Mouse (Mus musculus): ENCODE data around the gene Wnk3. TPM values are rescaled to one million over a fixed set of nuclear protein-coding genes. Genes with fewer than 3 reads are reported as not detected.
"Not testable (repeated sequence)": the region's sequence is repeated elsewhere in the genome, so short reads cannot be mapped to it uniquely, and the experiment has no call there.

Wnk3 gene
- polyA plus RNA-seq (2016; fragmentation: Nextera tagmentation; extraction: Ambion mirVana): 2.3 TPM in 2 replicates

GRCm38 (mm10) chrX:151197778-151198177 lies at the start of gene Wnk3:
Gene Wnk3 (plus strand): TSS chrX:151198078.
- Histone ChIP-seq H3K4me3 (no peak within 1 kb of the TSS), H3K27ac (ENCODE audit: poor library complexity, severe bottlenecking) (no peak within 1 kb of the TSS), H3K27me3 (replicated peaks) (no peaks in the 10 kb centered on the region), H3K9me3 (replicated peaks) (no peaks in the 10 kb centered on the region), H3K36me3 (no peaks in the 10 kb centered on the region), H3K9ac (no peak within 1 kb of the TSS), H3K4me1 (replicated peaks) (no peaks in the 10 kb centered on the region), H3K4me2 (no peak within 1 kb of the TSS)
- WGBS: 91% methylated on average over 2 of the region's 2 CpGs
- no peak for ATAC-seq (ENCODE audit: insufficient number of reproducible peaks, low FRiP score)

GRCm38 (mm10) chrX:151158414-151158813 lies 39.5 kb upstream of the Wnk3 start:
- no peak for ATAC-seq (ENCODE audit: insufficient number of reproducible peaks, low FRiP score)
- Histone ChIP-seq H3K9me3 (replicated peaks) (no peaks in the 10 kb centered on the region), H3K36me3 (no peaks in the 10 kb centered on the region), H3K4me3 (no peak overlapping the region), H3K9ac (no peak overlapping the region), H3K27ac (ENCODE audit: poor library complexity, severe bottlenecking) (no peak overlapping the region), H3K4me2 (no peak overlapping the region), H3K4me1 (replicated peaks) (no peaks in the 10 kb centered on the region), H3K27me3 (replicated peaks) (no peaks in the 10 kb centered on the region)
- 37% methylated on average over 6 of the region's 6 CpGs for WGBS

- peak; percentile 73 for ATAC-seq (ENCODE audit: insufficient number of reproducible peaks, low FRiP score)
- WGBS: 21% methylated on average over 23 of the region's 25 CpGs
- no peaks in the 10 kb centered on the region for H3K4me1 ChIP-seq (replicated peaks)
- H3K9me3 ChIP-seq (replicated peaks): no peaks in the 10 kb centered on the region
- H3K27me3 ChIP-seq (replicated peaks): no peaks in the 10 kb centered on the region
- peak overlapping the region; percentile 43; the same call in 1 of the 2 replicates for H3K9ac ChIP-seq
- H3K36me3 ChIP-seq: no peaks in the 10 kb centered on the region
- peak overlapping the region; percentile 62 for H3K27ac ChIP-seq (ENCODE audit: poor library complexity, severe bottlenecking)
- H3K4me2 ChIP-seq: peak overlapping the region; percentile 68
- H3K4me3 ChIP-seq: peak overlapping the region; percentile 61
Measured at GRCm38 (mm10) chrX:151168438-151169131, 29.3 kb upstream of the Wnk3 start.

- ATAC-seq (ENCODE audit: insufficient number of reproducible peaks, low FRiP score): peak; percentile 93
- WGBS: 9% methylated on average over 38 of the region's 58 CpGs
- peak overlapping the region; percentile 62; the same call in 1 of the 2 replicates for H3K27ac ChIP-seq (ENCODE audit: poor library complexity, severe bottlenecking)
Measured at GRCm38 (mm10) chrX:151169261-151169961, 28.5 kb upstream of the Wnk3 start.

GRCm38 (mm10) chrX:151173134-151173533 lies 24.7 kb upstream of the Wnk3 start:
- 63% methylated on average over 3 of the region's 3 CpGs for WGBS
- not testable (repeated sequence) for H3K9me3 ChIP-seq (replicated peaks); H3K27ac ChIP-seq (ENCODE audit: poor library complexity, severe bottlenecking); H3K27me3 ChIP-seq (replicated peaks); H3K4me3 ChIP-seq; H3K4me1 ChIP-seq (replicated peaks); H3K36me3 ChIP-seq; H3K4me2 ChIP-seq; H3K9ac ChIP-seq; ATAC-seq (ENCODE audit: insufficient number of reproducible peaks, low FRiP score)

More at GRCm38 (mm10) chrX:151169261-151169961, 28.5 kb upstream of the Wnk3 start:
- Histone ChIP-seq H3K9me3 (replicated peaks) (no peaks in the 10 kb centered on the region), H3K4me2 (peak overlapping the region; percentile 68), H3K9ac (peak overlapping the region; percentile 61), H3K27me3 (replicated peaks) (no peaks in the 10 kb centered on the region), H3K4me1 (replicated peaks) (no peaks in the 10 kb centered on the region), H3K4me3 (peak overlapping the region; percentile 61), H3K36me3 (no peaks in the 10 kb centered on the region)

GRCm38 (mm10) chrX:151298329-151298728 lies 100.5 kb downstream of the Wnk3 start:
- Histone ChIP-seq H3K9ac (no peak overlapping the region), H3K4me2 (no peak overlapping the region), H3K4me1 (replicated peaks) (peaks cover 7% of the 10 kb centered on the region; the same call in 1 of the 2 replicates), H3K27ac (ENCODE audit: poor library complexity, severe bottlenecking) (no peak overlapping the region), H3K36me3 (no peaks in the 10 kb centered on the region), H3K9me3 (replicated peaks) (no peaks in the 10 kb centered on the region), H3K27me3 (replicated peaks) (no peaks in the 10 kb centered on the region), H3K4me3 (no peak overlapping the region)
- ATAC-seq (ENCODE audit: insufficient number of reproducible peaks, low FRiP score): peak; percentile 25; the same call in 1 of the 2 replicates

GRCm38 (mm10) chrX:151313732-151314131 lies 115.9 kb downstream of the Wnk3 start:
- WGBS: 66% methylated on average over 4 of the region's 4 CpGs

GRCm38 (mm10) chrX:151333615-151334014 lies 135.7 kb downstream of the Wnk3 start:
- no peak overlapping the region for H3K4me3 ChIP-seq
- ATAC-seq (ENCODE audit: insufficient number of reproducible peaks, low FRiP score): no peak
- no peak overlapping the region for H3K9ac ChIP-seq
- no peaks in the 10 kb centered on the region for H3K4me1 ChIP-seq (replicated peaks)
- no peaks in the 10 kb centered on the region for H3K27me3 ChIP-seq (replicated peaks)
- H3K4me2 ChIP-seq: no peak overlapping the region
- 60% methylated on average over 2 of the region's 2 CpGs for WGBS
- no peaks in the 10 kb centered on the region for H3K36me3 ChIP-seq
- H3K9me3 ChIP-seq (replicated peaks): no peaks in the 10 kb centered on the region
- H3K27ac ChIP-seq (ENCODE audit: poor library complexity, severe bottlenecking): no peak overlapping the region

More at GRCm38 (mm10) chrX:151313732-151314131, 115.9 kb downstream of the Wnk3 start:
- Histone ChIP-seq H3K4me3 (no peak overlapping the region), H3K27me3 (replicated peaks) (no peaks in the 10 kb centered on the region; the same call in 1 of the 2 replicates), H3K9me3 (replicated peaks) (no peaks in the 10 kb centered on the region), H3K4me2 (no peak overlapping the region), H3K4me1 (replicated peaks) (no peaks in the 10 kb centered on the region), H3K27ac (ENCODE audit: poor library complexity, severe bottlenecking) (no peak overlapping the region), H3K36me3 (no peaks in the 10 kb centered on the region), H3K9ac (no peak overlapping the region)
- no peak for ATAC-seq (ENCODE audit: insufficient number of reproducible peaks, low FRiP score)

GRCm38 (mm10) chrX:151337804-151338203 lies 139.9 kb downstream of the Wnk3 start:
- H3K36me3 ChIP-seq: no peaks in the 10 kb centered on the region
- H3K4me3 ChIP-seq: no peak overlapping the region
- 0 out of 2 replicates have a peak overlapping the region, but pooled peaks have one; percentile 21 for H3K27ac ChIP-seq (ENCODE audit: poor library complexity, severe bottlenecking)
- ATAC-seq (ENCODE audit: insufficient number of reproducible peaks, low FRiP score): peak; percentile 48; the same call in 1 of the 2 replicates
- 32% methylated on average over 4 of the region's 4 CpGs for WGBS
- H3K4me1 ChIP-seq (replicated peaks): no peaks in the 10 kb centered on the region
- H3K4me2 ChIP-seq: no peak overlapping the region
- H3K27me3 ChIP-seq (replicated peaks): no peaks in the 10 kb centered on the region
- no peak overlapping the region for H3K9ac ChIP-seq
- H3K9me3 ChIP-seq (replicated peaks): no peaks in the 10 kb centered on the region

- peak within 1 kb of the TSS; percentile 83 for H3K27ac ChIP-seq (ENCODE audit: poor library complexity, severe bottlenecking)
- H3K9ac ChIP-seq: peak within 1 kb of the TSS; percentile 81
- H3K36me3 ChIP-seq: 0 out of 2 replicates have a peak, but pooled peaks cover 3% of the 10 kb centered on the region
- peaks cover 11% of the 10 kb centered on the region; the same call in 1 of the 2 replicates for H3K4me1 ChIP-seq (replicated peaks)
- H3K27me3 ChIP-seq (replicated peaks): no peaks in the 10 kb centered on the region
- H3K9me3 ChIP-seq (replicated peaks): no peaks in the 10 kb centered on the region
- WGBS: 12% methylated on average over 52 of the region's 56 CpGs
- peak; percentile 92 for ATAC-seq (ENCODE audit: insufficient number of reproducible peaks, low FRiP score)
- peak within 1 kb of the TSS; percentile 81 for H3K4me2 ChIP-seq
- peak within 1 kb of the TSS; percentile 81 for H3K4me3 ChIP-seq
Measured at GRCm38 (mm10) chrX:151343761-151344500, 146.1 kb downstream of the Wnk3 start, which contains the start of gene Fam120c. Gene Fam120c (plus strand): TSS chrX:151344175.

Measured in heart, embryonic 12.5 days (tissue).